Mouse (Mus musculus): Measurements from ENCODE around the gene Cacna1c.

Cacna1c gene

DNA sequence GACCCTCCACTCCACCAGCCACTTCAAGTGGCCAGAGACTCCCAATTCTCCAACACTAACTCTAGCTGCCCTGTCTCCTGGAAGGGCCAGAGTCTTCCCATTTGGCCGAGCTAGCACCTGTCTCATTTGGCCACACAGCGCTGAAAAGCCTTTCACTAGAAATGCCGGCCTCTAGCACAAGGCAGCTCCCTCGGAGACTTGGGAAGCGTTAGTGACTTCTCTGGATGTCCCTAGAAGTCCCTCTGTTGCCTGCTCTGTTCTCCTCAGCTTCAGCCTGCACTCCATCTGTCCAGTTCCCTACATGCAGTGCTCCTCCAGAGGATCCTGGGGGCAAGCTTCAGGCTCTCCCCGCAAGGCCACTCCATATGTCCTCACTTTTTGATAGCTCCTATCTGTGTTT is 101.1 kb downstream of the Cacna1c start:
- DNase-seq (ENCODE audit: low spot score) = no peak

- no peak for DNase-seq (ENCODE audit: low spot score)
Observed at GRCm38 (mm10) chr6:119089173-119089572, 107.0 kb downstream of the Cacna1c start.

GRCm38 (mm10) chr6:119088381-119088780 is 107.8 kb downstream of the Cacna1c start:
- no peak for DNase-seq (ENCODE audit: low spot score)

GRCm38 (mm10) chr6:119087919-119088318 is 108.3 kb downstream of the Cacna1c start:
- DNase-seq (ENCODE audit: low spot score) = no peak

- DNase-seq (ENCODE audit: low spot score) = no peak
Observed at GRCm38 (mm10) chr6:119085789-119086188, 110.4 kb downstream of the Cacna1c start.

- no peak for DNase-seq (ENCODE audit: low spot score)
Observed at GRCm38 (mm10) chr6:119084532-119084931, 111.7 kb downstream of the Cacna1c start.

DNA sequence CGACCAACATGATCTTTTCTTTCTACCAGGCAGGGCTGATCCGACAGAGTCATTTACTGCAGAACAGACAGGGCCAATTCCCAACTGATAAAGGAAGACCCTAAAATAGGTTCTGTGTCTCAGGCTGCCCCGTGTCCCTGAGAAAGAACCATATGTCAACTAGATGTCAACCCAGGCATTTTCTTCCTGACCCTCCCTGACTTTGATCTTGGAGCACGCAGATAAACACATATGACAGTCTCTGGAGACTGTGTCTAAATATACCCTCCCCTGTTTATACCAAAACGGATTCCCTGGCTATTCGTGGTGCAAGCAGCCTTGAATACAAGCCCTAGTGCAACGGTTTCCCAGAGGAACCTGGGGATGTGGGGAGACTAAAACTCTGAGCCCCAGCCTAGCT is 112.7 kb downstream of the Cacna1c start:
- DNase-seq (ENCODE audit: low spot score) = no peak

DNA sequence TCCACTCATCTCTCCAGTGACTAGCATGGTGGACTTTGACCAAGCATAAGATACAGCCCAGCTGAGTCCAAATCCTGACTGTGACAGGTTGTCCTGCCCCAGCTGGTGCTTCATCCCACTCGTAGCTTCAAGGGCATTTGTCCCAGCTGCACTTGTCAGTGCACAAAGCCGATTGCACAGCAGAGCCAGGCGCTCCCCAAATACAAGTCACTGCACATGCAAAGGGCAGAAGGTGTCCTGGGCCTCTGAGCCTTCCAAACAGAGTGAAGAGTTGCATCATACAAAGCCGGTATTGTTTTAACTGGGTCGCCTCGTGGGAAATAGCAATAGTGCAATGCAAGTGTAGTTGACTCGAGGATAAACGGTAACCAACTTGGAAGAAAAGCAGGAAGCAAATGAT is 113.6 kb downstream of the Cacna1c start:
- DNase-seq (ENCODE audit: low spot score) = no peak

- no peak for DNase-seq (ENCODE audit: low spot score)
Observed at GRCm38 (mm10) chr6:119081650-119082049, 114.6 kb downstream of the Cacna1c start.

- no peak for DNase-seq (ENCODE audit: low spot score)
Observed at GRCm38 (mm10) chr6:119079626-119080025, 116.6 kb downstream of the Cacna1c start.

DNA sequence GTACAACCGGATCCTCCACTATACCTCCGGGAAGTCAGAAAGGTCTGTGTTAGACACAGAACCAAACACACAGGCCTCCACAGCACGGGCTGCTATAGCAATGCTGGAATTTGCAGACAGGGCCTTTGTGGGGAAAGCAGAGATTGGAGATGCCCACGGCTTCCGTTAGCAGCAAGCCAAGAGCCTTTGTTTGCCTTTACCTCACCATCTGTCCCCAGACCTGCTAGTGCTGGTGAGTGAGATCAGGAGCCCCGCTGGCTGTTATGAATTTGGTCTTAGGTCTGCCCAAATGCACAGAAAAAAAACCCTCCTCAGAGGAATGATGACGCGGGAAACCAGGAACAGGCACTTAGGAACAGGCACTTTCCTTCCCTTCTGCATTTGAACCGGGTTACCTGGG is 117.3 kb downstream of the Cacna1c start:
- no peak for DNase-seq (ENCODE audit: low spot score)

GRCm38 (mm10) chr6:119077231-119077630 is 119.0 kb downstream of the Cacna1c start:
- no peak for DNase-seq (ENCODE audit: low spot score)

DNA sequence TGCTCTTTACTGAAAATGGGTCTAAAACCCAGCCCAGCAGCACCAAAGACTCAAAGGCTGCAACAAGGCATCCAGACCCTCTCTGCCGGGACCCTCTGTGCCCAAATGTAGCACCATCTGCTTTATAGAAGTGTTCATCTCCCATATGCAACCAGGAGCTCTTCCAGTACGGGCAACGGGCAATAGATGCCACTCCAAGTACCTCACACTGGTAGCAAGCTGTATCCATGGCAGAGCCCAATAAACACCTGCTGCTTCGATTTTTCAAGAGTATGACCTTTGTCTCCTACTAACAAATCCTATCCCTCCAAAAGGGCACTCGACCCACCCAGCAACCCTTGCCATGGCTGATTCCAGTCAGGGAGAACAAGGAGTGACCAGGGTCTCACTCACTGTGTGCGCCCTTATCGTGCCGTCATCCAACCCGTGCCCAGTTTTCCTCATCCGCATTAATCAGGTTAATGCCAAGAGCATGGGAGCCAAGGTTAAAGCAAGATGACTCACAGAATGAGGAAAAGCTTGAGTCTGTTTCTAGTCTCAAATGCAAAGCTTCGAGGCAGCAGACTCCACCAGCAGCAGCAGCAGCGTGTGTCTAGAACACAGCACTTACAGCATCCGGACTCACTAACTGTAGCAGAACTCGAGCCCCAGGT is 122.7 kb downstream of the Cacna1c start:
- DNase-seq (ENCODE audit: low spot score) = no peak

- no peak for DNase-seq (ENCODE audit: low spot score)
Observed at GRCm38 (mm10) chr6:119072772-119073171, 123.4 kb downstream of the Cacna1c start.

- DNase-seq (ENCODE audit: low spot score) = no peak
Observed at GRCm38 (mm10) chr6:119070771-119071170, 125.4 kb downstream of the Cacna1c start.

GRCm38 (mm10) chr6:119070351-119070750 is 125.9 kb downstream of the Cacna1c start:
- DNase-seq (ENCODE audit: low spot score) = no peak

DNA sequence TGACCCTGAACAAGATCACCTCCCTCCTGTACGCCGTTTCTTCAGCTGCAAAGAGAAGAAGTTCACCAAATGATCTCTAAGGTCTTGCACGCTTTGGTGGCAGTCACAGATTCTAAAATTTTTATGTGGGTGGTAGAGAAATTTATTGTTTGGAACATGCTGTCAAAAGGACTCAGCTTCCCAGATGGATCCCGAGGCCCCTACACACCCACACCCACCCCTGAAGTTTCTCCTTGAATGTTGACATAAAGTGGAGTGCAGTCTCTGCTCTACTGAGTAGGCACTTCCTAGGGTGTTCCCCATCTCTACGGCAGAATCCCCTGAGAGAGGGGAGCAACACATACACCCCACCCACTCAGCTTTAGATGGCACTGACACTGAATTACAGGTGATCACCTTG is 127.1 kb downstream of the Cacna1c start:
- DNase-seq (ENCODE audit: low spot score) = no peak

DNA sequence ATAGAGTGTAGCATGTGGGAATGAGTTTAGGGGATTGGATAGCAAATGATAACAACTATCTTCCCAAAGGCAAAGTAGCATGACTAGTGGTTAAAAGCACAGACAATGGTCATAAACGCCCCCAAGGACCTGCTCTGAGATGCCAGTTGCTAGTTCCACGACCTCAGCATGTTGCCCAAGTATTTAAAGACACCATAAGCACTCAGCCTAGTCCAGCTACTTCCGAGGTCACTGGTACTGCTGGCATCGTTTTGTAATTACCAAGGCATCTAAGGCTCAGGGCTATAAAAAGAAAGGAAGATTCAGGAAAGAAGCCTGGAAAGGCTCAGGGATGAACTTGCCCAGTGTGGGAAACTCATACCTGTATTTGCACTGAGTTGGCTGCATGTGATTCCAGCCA is 127.6 kb downstream of the Cacna1c start:
- DNase-seq (ENCODE audit: low spot score) = no peak

DNA sequence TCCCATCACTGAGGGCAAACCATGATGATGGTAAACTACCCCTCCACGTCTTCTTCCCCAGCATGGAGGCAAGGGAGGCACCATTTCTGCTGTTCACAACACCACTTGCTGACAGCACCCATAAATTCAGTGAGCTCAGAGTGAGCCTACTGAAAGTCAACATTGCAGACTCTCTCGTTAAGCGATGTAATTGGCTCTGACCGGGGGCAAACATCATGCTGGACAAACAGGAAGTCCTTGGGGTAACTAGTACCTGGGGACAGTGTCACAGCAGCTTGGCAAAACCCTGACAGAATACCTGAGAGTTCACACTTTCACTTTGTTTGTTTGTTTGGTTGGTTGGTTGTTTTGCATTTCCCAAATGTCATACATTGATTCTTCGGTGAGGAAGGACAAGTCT is 131.3 kb downstream of the Cacna1c start:
- DNase-seq (ENCODE audit: low spot score) = no peak

DNA sequence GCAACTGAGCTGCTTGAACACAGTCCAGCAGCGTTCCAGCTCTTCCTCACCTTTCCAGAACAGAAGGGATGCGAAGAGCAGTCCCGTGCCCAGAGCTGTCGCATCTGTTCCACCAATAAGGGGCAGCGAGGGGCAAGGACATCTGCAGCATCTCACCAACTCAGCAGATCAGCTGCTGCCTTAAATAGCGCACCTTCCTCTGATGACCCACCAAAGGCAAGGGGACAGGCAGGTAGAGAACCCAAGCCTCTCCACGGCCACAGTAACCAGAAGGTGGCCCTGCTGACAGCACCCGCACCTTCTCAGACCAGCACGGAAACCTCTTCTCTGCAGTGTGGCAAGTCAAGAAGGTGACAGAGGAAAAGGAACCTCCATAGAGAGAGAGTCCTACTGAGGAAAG is 131.8 kb downstream of the Cacna1c start:
- no peak for DNase-seq (ENCODE audit: low spot score)

GRCm38 (mm10) chr6:119062695-119063094 is 133.5 kb downstream of the Cacna1c start:
- DNase-seq (ENCODE audit: low spot score) = no peak

- no peak for DNase-seq (ENCODE audit: low spot score)
Observed at GRCm38 (mm10) chr6:119058896-119059295, 137.3 kb downstream of the Cacna1c start.

DNA sequence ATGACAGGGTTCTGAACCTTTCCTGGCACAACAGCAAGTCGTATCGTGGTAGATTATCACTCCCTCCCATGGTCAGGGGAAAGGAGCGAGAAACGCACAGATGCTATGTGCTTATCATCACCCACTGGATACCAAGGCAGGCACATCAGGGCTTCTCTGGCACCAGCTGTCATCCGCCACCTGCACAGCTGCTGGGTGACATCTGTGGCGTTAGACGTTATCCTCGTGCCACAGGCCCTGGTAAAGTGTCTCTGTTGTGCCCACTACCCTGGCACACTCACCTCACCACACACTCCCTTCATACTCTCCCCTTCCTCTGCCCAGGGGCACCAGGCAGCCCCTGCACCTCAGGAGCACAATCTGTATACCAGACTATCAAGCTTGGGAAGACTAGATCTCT is 137.8 kb downstream of the Cacna1c start:
- DNase-seq (ENCODE audit: low spot score) = no peak

DNA sequence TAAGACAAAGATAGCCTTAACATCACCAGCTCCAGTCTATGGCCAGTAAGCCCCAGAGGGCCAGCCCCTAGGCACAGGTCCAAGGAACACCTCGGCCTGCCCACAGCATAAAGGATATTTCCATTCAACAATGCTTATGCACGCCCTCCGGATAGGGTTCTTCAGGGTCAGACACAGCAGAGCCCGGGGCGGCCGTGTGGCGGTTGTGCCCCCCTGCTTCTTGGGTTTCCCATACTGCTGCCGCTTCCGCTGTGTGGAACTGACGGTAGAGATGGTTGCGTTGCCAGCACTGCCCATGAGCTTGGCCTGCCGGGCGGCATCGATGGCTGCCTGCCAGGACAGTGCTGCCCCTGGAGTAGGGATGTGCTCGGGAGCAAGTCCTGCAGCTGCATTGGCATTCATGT is 139.1 kb downstream of the Cacna1c start:
- DNase-seq (ENCODE audit: low spot score) = no peak

GRCm38 (mm10) chr6:119052801-119053200 is 143.4 kb downstream of the Cacna1c start:
- no peak for DNase-seq (ENCODE audit: low spot score)
